Mouse (Mus musculus) CH12.LX (cell line): ENCODE results near the gene Slc48a1.
A peak's percentile ranks its signal among the peaks of the same experiment; 100 is the strongest.

Experiments used
- CTCF ChIP-seq, 2 experiments: IDR thresholded peaks in 1 of 2; conservative IDR thresholded peaks in 1 of 2; 2 replicates each; pipeline ENCODE4 v1.5.1; 2011 to 2012; ENCODE audit warnings: low read depth in 2 of 2, low read length in 2 of 2, improper control_type of control experiment in 1 of 2, inconsistent platforms in 1 of 2, mild to moderate bottlenecking in 1 of 2, moderate library complexity in 1 of 2
- MAX ChIP-seq: IDR thresholded peaks from 2 replicates; pipeline ENCODE4 v1.6.1; 2011; ENCODE audit warnings: low read length, improper control_type of control experiment
- MAZ ChIP-seq: IDR thresholded peaks from 2 replicates; pipeline ENCODE4 v1.6.1; 2012; ENCODE audit warnings: low read depth, mild to moderate bottlenecking, inconsistent platforms, low read length, improper control_type of control experiment, moderate library complexity
- MXI1 ChIP-seq: IDR thresholded peaks from 2 replicates; pipeline ENCODE4 v1.6.1; 2011; ENCODE audit warnings: mild to moderate bottlenecking, low read depth, low read length, improper control_type of control experiment
- POLR2A ChIP-seq: IDR thresholded peaks from 2 replicates; pipeline ENCODE4 v1.6.1; 2011; ENCODE audit warnings: low read depth, mild to moderate bottlenecking, improper control_type of control experiment, low read length
- SIN3A ChIP-seq: IDR thresholded peaks from 2 replicates; pipeline ENCODE4 v1.6.1; 2012; ENCODE audit warnings: low read length, improper control_type of control experiment, inconsistent platforms
- TCF12 ChIP-seq: IDR thresholded peaks from 2 replicates; pipeline ENCODE4 v1.6.1; 2014; ENCODE audit warnings: low read depth, mild to moderate bottlenecking, inconsistent platforms, low read length, improper control_type of control experiment
- USF1 ChIP-seq: IDR thresholded peaks from 2 replicates; pipeline ENCODE4 v1.6.1; 2014; ENCODE audit warnings: low read depth, mild to moderate bottlenecking, inconsistent platforms, low read length, improper control_type of control experiment

DNA sequence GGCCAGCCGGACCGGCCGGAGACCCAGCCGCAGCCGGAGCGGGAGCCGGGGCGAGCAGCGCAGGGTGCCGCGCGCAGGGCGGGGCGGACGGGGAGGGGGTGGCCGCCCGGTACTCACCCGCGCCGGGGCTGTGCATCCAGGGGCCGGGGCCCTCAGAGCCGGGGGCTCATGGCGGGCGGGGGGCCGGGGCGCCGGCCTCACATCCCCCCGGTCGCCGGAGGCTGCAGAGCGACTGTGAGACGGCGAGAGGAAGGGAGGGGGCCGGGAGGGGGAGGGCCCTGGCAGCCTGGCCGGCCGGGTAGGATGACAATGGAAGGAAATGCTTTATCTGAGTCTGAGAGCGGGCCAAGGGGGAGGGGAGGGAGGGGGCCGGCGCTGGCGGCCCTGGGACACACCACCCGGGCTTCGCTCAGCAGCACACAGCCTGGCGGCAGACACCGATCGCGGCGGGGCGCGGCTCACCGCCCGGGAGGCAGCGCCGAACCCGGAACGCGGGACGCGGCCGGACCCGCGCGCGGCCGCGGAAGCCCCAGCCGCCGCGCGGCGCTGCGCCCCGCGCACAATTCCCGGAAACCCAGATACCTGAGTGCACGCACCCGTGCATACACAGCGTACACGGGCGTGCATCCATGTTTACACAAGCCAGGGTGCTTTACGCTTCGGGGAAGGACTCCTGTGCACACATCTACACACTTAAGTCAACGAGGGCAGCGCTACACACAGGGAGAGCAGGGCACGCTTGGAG, 53.1 kb downstream of the Slc48a1 start:
- TF ChIP-seq MXI1 (no peak; the same call in 1 of the 2 replicates), CTCF (conservative IDR thresholded peaks at IDR 0.05 in 1 of 2, IDR thresholded peaks at IDR 0.05 in 1 of 2; ENCODE audit: low read depth in 2 of 2, low read length in 2 of 2) (peak in 1 of 2 experiments; percentile 18; a peak in 1 of 4 replicates), MAX (no peak), USF1 (no peak), POLR2A (peak; percentile 53), SIN3A (no peak), TCF12 (0 out of 2 replicates have a peak, but pooled peaks have one; percentile 27), MAZ (peak; percentile 55; the same call in 1 of the 2 replicates)
